ENCODE assay signal across 11 mouse cellular contexts in the genomic region with DNA sequence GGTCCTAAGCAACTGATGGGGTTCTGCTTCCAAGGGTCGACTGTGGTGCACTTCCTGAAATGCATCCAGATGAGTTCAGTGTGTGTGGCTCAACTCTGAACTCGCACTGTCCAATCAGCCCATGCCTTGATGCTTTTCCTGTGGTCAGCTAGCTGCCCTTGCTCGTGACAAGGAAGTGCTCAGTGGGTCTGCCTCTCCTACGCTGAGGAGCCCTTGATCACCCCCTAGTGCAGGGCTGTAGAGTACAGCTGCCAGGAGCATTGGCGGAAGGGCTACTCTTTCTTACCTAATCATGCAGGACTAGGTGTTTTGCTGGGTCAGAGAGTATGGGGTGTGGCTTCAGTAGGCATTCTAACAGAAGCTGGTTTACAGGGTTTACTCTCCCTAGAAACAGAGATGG. TPM values are rescaled to one million over a fixed set of nuclear protein-coding genes. Genes with fewer than 3 reads are reported as not detected.
DNase-seq lines count a peak whose midpoint lies in the region; ATAC-seq and TF ChIP-seq lines count a peak whose summit lies in the region.
"Had no signal": no experiment of that assay in that cellular context is flagged by ENCODE, and none has a peak within 500 bp of the region (broad histone marks: within the 10 kb centered on the region; RNA-seq: fewer than 3 reads in every experiment).

No protein-coding gene starts in this region.

- ATAC-seq in liver, embryonic 16.5 days (ENCODE audit: low read depth), result peak; percentile 60

- no peak overlapping the region for H3K9ac ChIP-seq in liver, embryonic 16.5 days (ENCODE audit: low read depth, low read length)

- no peaks in the 10 kb centered on the region for H3K27me3 ChIP-seq in liver, embryonic 16.5 days (ENCODE audit: control insufficient read depth, insufficient read depth, low read depth, low read length)

- H3K27ac ChIP-seq in layer of hippocampus, adult 2 months, result no peak overlapping the region
- H3K27ac ChIP-seq in bone marrow macrophage, adult 2 months (ENCODE audit: insufficient read depth, low read depth, low read length), result peak overlapping the region; percentile 42
- no peak overlapping the region for H3K27ac ChIP-seq in liver, embryonic 16.5 days (ENCODE audit: low read length)
- no peak overlapping the region for H3K27ac ChIP-seq in gastrocnemius, adult 2 months
- H3K27ac ChIP-seq: hindbrain, embryonic 10.5 days had no signal

- TF ChIP-seq POLR2A in bone marrow macrophage, adult 2 months (IDR thresholded peaks at IDR 0.05; ENCODE audit: borderline replicate concordance, low read depth, low read length), result no peak

- TF ChIP-seq CTCF in layer of hippocampus, adult 2 months (conservative IDR thresholded peaks at IDR 0.05), result peak; percentile 35
- 0 out of 2 replicates have a peak, but pooled peaks have one; percentile 24 for TF ChIP-seq CTCF in bone marrow macrophage, adult 2 months (IDR thresholded peaks at IDR 0.05; ENCODE audit: low read depth, low read length)
- TF ChIP-seq CTCF in gastrocnemius, adult 2 months (IDR thresholded peaks at IDR 0.05), result no peak

- H3K4me1 ChIP-seq in bone marrow macrophage, adult 2 months (ENCODE audit: control insufficient read depth, insufficient read depth, low read length), result peaks cover 9% of the 10 kb centered on the region
- H3K4me1 ChIP-seq in liver, embryonic 16.5 days (ENCODE audit: control insufficient read depth, low read depth, low read length), result no peaks in the 10 kb centered on the region
- H3K4me1 ChIP-seq: hindbrain, embryonic 10.5 days had no signal

- H3K9me3 ChIP-seq in liver, embryonic 16.5 days (replicated peaks; ENCODE audit: control insufficient read depth, low read length), result no peaks in the 10 kb centered on the region
- H3K9me3 ChIP-seq: hindbrain, embryonic 10.5 days had no signal

- intact Hi-C loops in gastrocnemius, adult 2 months (cut with DNase I), result no loop called here

- H3K36me3 ChIP-seq in liver, embryonic 16.5 days (ENCODE audit: control insufficient read depth, insufficient read depth), result no peaks in the 10 kb centered on the region

- no peak for DNase-seq in layer of hippocampus, adult 2 months (ENCODE audit: low spot score in 2 of 2)
- DNase-seq in layer of hippocampus, postnatal 10 days (ENCODE audit: low spot score in 2 of 2), result no peak
- DNase-seq in natural killer cell, adult 2 months (ENCODE audit: low spot score in 2 of 2), result peak; percentile 43 to 53
- DNase-seq in adrenal gland, postnatal 36 days, result no peak
- no peak for DNase-seq in gastrocnemius, adult 2 months
- DNase-seq in right cerebral cortex, adult 2 months (ENCODE audit: low spot score in 2 of 2), result no peak
- DNase-seq: cerebellum, adult 9-10 months had no signal

- WGBS in liver, embryonic 16.5 days (ENCODE audit: insufficient replicate concordance), result 28% methylated on average over 5 of the region's 5 CpGs

- H3K4me3 ChIP-seq in layer of hippocampus, adult 2 months, result no peak overlapping the region
- H3K4me3 ChIP-seq in bone marrow macrophage, adult 2 months (ENCODE audit: insufficient read depth, low read length), result 0 out of 2 replicates have a peak overlapping the region, but pooled peaks have one; percentile 6
- no peak overlapping the region for H3K4me3 ChIP-seq in liver, embryonic 16.5 days (ENCODE audit: low read depth, low read length)
- H3K4me3 ChIP-seq in gastrocnemius, adult 2 months, result no peak overlapping the region
- H3K4me3 ChIP-seq: hindbrain, embryonic 10.5 days had no signal

- no peak overlapping the region for H3K4me2 ChIP-seq in liver, embryonic 16.5 days (ENCODE audit: low read depth, low read length)

RNA-seq across cellular contexts. Expression of a gene that starts 7.7 kb away (rescaled TPM):
- under 1 TPM in 1 of 2 experiments, not detected in 1; 0.27 TPM for total RNA-seq in layer of hippocampus, adult 2 months (2021)
- total RNA-seq in layer of hippocampus, postnatal 10 days (2021), result under 1 TPM; 0.20 to 0.39 TPM
- polyA plus RNA-seq in bone marrow macrophage, adult 2 months (2012; ENCODE audit: insufficient read depth, insufficient read length, missing spikeins), result 2.5 TPM in 2 replicates
- polyA plus RNA-seq in liver, embryonic 16.5 days (2015; fragmentation: Nextera tagmentation; extraction: Ambion mirVana), result 0.04 TPM in 2 replicates
- total RNA-seq in adrenal gland, postnatal 36 days (2021), result under 1 TPM; 0.13 to 0.46 TPM
- not detected for total RNA-seq in gastrocnemius, adult 2 months (2021)
- polyA plus RNA-seq: neural tube, embryonic 14.5 days had no signal

RNA-seq across cellular contexts. Expression of a gene that starts 7.8 kb away (rescaled TPM):
- 10 to 100 TPM; 51.9 to 55.2 TPM for total RNA-seq in layer of hippocampus, adult 2 months (2021)
- total RNA-seq in layer of hippocampus, postnatal 10 days (2021), result 10 to 100 TPM; 62.1 to 64.0 TPM
- 144 and 151 TPM in 2 replicates for polyA plus RNA-seq in bone marrow macrophage, adult 2 months (2012; ENCODE audit: insufficient read depth, insufficient read length, missing spikeins)
- polyA plus RNA-seq in liver, embryonic 16.5 days (2015; fragmentation: Nextera tagmentation; extraction: Ambion mirVana), result 119 and 121 TPM in 2 replicates
- total RNA-seq in adrenal gland, postnatal 36 days (2021), result 100 to 1,000 TPM; 190 to 191 TPM
- total RNA-seq in gastrocnemius, adult 2 months (2021), result 10 to 100 TPM; 69.0 to 75.6 TPM

RNA-seq across cellular contexts. Expression of a gene that starts 22.6 kb away (rescaled TPM):
- 10 to 100 TPM; 57.4 to 62.2 TPM for total RNA-seq in layer of hippocampus, adult 2 months (2021)
- 10 to 100 TPM; 49.2 to 51.9 TPM for total RNA-seq in layer of hippocampus, postnatal 10 days (2021)
- 57.9 and 62.1 TPM in 2 replicates for polyA plus RNA-seq in bone marrow macrophage, adult 2 months (2012; ENCODE audit: insufficient read depth, insufficient read length, missing spikeins)
- polyA plus RNA-seq in liver, embryonic 16.5 days (2015; fragmentation: Nextera tagmentation; extraction: Ambion mirVana), result 16.7 and 17.5 TPM in 2 replicates
- 10 to 100 TPM; 27.8 to 39.1 TPM for total RNA-seq in adrenal gland, postnatal 36 days (2021)
- total RNA-seq in gastrocnemius, adult 2 months (2021), result 10 to 100 TPM; 16.0 to 19.1 TPM

RNA-seq across cellular contexts. Expression of a gene that starts 25.2 kb away (rescaled TPM):
- 100 to 1,000 TPM in 1 of 2 experiments, 10 to 100 TPM in 1; 96.7 to 101 TPM for total RNA-seq in layer of hippocampus, adult 2 months (2021)
- total RNA-seq in layer of hippocampus, postnatal 10 days (2021), result 10 to 100 TPM; 81.5 to 83.5 TPM
- polyA plus RNA-seq in bone marrow macrophage, adult 2 months (2012; ENCODE audit: insufficient read depth, insufficient read length, missing spikeins), result 91.1 and 97.9 TPM in 2 replicates
- 31.5 and 32.4 TPM in 2 replicates for polyA plus RNA-seq in liver, embryonic 16.5 days (2015; fragmentation: Nextera tagmentation; extraction: Ambion mirVana)
- total RNA-seq in adrenal gland, postnatal 36 days (2021), result 100 to 1,000 TPM in 1 of 2 experiments, 10 to 100 TPM in 1; 99.3 to 120 TPM
- total RNA-seq in gastrocnemius, adult 2 months (2021), result 10 to 100 TPM; 41.1 to 41.6 TPM

RNA-seq across cellular contexts. Expression of a gene that starts 25.4 kb away (rescaled TPM):
- total RNA-seq in layer of hippocampus, adult 2 months (2021), result 10 to 100 TPM; 35.9 to 36.9 TPM
- total RNA-seq in layer of hippocampus, postnatal 10 days (2021), result 10 to 100 TPM; 35.4 to 38.7 TPM
- polyA plus RNA-seq in bone marrow macrophage, adult 2 months (2012; ENCODE audit: insufficient read depth, insufficient read length, missing spikeins), result 38.4 and 46.6 TPM in 2 replicates
- polyA plus RNA-seq in liver, embryonic 16.5 days (2015; fragmentation: Nextera tagmentation; extraction: Ambion mirVana), result 17.4 and 17.9 TPM in 2 replicates
- total RNA-seq in adrenal gland, postnatal 36 days (2021), result 10 to 100 TPM; 37.5 to 40.1 TPM
- total RNA-seq in gastrocnemius, adult 2 months (2021), result 10 to 100 TPM; 12.4 to 16.1 TPM

Comparison
In these comparisons a context has a peak if more than half of its experiments do, and no peak if none do; other contexts are left out.
1. DNase-seq: peak in natural killer cell, adult 2 months (2 of 2); none in layer of hippocampus, adult 2 months (0 of 2), layer of hippocampus, postnatal 10 days (0 of 2), adrenal gland, postnatal 36 days (0 of 2), gastrocnemius, adult 2 months (single experiment) and right cerebral cortex, adult 2 months (0 of 2).